Mouse (Mus musculus) heart, adult 8-10 months (tissue): ENCODE results near the gene Pabpc1l. TPM values are rescaled to one million over a fixed set of nuclear protein-coding genes. Genes with fewer than 3 reads are reported as not detected.

Experiments used
- DNase-seq: peaks from one replicate; pipeline ENCODE4 v3.0.0; 2022; ENCODE audit warnings: low spot score
- total RNA-seq, 4 experiments: library from RNA; stranded (reverse); gene quantifications; 2 replicates each; pipeline ENCODE4 v1.2.4; 2022

The Pabpc1l gene
- total RNA-seq, 4 experiments from 2014 or later: 0.40 to 1.4 TPM; not detected in 2

DNA sequence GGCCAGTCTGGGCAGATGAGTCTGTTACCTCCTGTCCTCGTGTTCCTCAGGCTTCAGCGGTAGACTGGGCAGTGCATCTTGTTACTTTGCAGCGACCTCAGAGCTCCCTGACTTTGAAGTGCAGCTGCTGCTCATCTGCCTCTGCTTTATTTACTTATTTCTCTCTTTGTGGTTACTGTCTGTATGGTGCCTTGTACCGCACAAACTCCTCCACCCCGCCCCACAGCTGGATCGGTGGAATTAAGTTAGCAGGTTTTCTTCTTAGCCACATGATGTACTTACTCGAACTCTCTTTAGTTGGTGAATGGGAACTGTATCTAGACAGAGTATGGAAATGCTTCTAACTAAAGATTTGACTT, 59.1 kb downstream of the Pabpc1l start:
- DNase-seq: no peak

DNA sequence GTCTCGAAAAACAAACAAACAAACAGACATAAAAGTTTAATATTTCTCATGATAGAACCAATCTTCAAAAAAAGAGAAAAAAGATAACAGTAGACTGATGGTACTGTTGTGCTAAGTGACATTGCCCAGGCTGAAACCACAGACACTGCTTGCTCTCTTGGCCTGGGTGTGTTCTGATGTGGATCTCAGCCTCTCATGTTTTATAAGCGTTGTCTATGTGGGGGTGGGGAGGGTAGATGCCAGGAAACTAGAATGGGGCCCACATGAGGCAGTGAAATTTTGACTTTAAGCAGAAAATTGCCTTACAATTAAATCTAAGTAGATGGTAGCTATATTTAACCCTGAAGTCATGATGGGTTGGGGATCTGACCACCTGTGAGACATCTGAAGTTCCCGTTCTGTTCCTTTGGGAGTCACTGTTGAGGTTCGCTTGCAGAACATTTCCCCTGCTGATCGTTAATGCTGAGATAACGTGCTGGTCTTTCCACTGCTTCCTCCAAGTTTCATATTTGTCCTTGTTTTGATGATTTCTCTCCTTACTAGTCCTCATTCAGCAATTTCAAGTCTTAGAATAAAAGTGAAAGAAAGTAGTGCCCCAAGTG, 62.3 kb downstream of the Pabpc1l start:
- DNase-seq: no peak

DNA sequence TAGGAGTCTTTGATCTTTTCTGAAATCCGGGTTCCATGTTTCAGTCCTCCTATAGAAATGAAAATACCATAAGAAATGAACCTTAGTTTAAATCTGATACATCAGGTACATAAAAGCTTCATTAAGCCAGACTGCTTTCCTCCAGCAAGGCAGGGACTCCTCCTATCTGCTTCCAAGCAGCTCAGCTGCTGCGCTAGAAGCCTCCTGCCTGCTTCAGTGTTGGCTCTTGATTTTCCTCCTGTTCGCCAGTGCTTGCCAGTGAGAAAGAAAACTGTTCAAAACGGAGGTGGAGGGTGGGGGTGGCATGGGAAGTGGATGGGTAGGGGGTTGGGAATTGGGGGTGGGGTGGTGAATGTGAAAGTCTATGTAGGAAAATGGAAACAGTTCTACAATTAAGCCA, 64.3 kb downstream of the Pabpc1l start:
- DNase-seq: no peak

DNA sequence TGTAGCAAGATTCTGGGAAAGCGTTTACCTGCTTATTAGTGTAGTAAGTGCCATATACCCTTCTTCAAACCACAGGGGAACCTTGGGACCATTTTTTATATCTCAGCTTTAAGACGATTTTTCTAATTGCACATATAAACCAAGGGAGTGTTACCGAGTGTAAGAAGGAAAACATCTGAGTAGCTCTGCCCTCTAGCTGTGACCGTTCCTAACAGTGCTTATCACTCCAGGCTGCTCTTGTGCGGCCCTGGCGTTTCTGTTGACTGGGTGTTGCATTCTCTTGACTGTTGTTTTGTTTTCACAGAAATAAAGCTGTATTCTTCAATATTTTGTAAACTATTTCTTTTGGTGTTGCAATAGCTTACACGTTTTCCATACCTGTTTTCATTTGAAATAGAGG, 68.9 kb downstream of the Pabpc1l start:
- DNase-seq: no peak

DNA sequence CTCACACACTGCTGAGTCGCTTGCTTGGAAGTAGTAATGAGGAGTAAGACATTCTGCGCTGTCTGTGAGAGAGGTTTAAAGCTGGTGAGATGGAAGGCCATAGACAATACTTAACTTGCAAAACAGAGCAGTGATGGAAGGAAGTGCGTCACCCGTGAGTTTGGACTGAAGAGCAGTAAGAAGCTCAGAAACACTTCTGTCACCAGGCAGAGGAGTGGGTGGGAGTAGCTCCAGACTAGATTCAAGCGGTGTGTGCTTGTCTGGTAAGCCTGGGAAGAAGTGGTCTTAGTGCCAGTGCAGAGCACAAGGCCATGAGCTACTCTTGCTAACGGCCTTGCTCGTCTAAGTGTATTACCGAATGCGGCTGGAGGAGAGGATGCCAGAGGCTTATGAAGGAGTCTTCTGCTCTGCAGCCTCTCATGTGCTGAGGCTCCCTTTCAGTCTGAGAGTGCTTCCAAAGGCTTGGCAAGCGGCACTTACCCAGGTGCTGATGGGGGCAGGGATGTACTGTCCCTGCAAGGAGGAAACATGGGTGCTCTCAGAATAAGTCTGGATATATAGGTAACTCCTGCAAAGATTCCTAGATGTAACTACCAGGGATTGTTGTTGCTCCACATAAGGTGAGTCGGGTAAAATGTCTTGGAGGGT, 73.5 kb downstream of the Pabpc1l start:
- no peak for DNase-seq

Other genes with a start within 250 kb of the Pabpc1l start
- 1 to 10 TPM in 2 of 4 experiments, under 1 TPM in 2; 0.65 to 2.6 (median 1.4) TPM for gene Ccn5, start 204.6 kb upstream of the Pabpc1l start, total RNA-seq
- not detected for gene Kcnk15, start 171.8 kb upstream of the Pabpc1l start, total RNA-seq
- 1 to 10 TPM; 1.6 to 2.6 (median 1.8) TPM for gene Rims4, start 106.8 kb upstream of the Pabpc1l start, total RNA-seq
- 10 to 100 TPM; 66.1 to 76.5 (median 72.0) TPM for gene Ywhab, start 30.5 kb upstream of the Pabpc1l start, total RNA-seq
- 10 to 100 TPM; 14.1 to 21.5 (median 16.9) TPM for gene Stk4, start 44.9 kb downstream of the Pabpc1l start, total RNA-seq
- 10 to 100 TPM; 18.3 to 24.4 (median 20.0) TPM for gene Tomm34, start 45.7 kb downstream of the Pabpc1l start, total RNA-seq
- under 1 TPM in 2 of 4 experiments, not detected in 2; 0.09 TPM for gene Kcns1, start 145.7 kb downstream of the Pabpc1l start, total RNA-seq
- not detected for gene Wfdc5, start 157.3 kb downstream of the Pabpc1l start, total RNA-seq
- gene Wfdc12, start 165.2 kb downstream of the Pabpc1l start, total RNA-seq: not detected
- not detected for gene Wfdc15a, start 174.7 kb downstream of the Pabpc1l start, total RNA-seq
- not detected for gene Wfdc15b, start 196.2 kb downstream of the Pabpc1l start, total RNA-seq
- gene Svs2, start 213.0 kb downstream of the Pabpc1l start, total RNA-seq: not detected
- gene Svs3b, start 231.2 kb downstream of the Pabpc1l start, total RNA-seq: not detected